Mouse (Mus musculus): ENCODE data around the gene Slc34a3. TPM values are rescaled to one million over a fixed set of nuclear protein-coding genes. Genes with fewer than 3 reads are reported as not detected.

Gene Slc34a3
- total RNA-seq, 2 experiments from 2014 or later: not detected

DNA sequence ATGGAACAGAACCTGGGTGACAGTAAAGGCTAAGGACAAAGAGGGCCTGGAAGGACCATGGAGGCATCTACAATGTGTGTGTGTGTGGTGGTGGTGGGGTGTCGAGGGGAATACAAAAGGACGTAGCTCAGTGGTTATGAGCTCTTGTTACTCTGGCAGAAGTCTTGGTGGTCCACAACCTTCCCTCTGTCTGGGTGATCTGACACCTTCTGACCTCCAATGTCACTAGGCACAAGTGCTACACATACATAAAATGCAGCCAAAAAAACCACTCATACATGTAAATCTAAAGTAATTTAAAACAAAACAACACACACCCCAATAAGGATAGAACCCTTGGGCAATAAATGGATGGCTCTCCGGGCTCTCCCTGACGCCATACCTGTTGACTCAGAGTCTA, 6.8 kb downstream of the Slc34a3 start:
- DNase-seq (ENCODE audit: extremely low spot score in 1 of 2, low spot score in 1 of 2): no peak

DNA sequence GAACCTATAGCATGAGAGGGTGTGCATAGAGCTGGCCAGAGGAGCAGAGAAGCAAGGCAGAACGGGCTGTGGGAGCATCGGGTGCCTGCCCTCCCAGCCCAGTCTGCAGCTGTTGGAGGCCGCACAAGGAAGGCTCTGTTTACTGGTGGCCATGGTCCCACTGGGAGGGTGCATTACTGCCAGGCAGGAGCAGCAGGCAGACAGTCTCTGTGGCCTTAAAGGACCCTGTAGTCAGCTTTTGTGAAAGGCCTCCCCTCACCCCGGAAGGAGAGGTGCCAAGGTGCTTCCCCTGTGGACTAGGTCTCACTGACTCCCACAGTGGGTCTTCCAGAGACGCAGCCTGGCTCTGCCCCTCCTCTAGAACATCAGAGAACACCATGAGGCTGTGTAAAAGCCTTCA, 7.3 kb downstream of the Slc34a3 start:
- peak in 1 of 2 experiments; percentile 26 for DNase-seq (ENCODE audit: extremely low spot score in 1 of 2, low spot score in 1 of 2)

DNA sequence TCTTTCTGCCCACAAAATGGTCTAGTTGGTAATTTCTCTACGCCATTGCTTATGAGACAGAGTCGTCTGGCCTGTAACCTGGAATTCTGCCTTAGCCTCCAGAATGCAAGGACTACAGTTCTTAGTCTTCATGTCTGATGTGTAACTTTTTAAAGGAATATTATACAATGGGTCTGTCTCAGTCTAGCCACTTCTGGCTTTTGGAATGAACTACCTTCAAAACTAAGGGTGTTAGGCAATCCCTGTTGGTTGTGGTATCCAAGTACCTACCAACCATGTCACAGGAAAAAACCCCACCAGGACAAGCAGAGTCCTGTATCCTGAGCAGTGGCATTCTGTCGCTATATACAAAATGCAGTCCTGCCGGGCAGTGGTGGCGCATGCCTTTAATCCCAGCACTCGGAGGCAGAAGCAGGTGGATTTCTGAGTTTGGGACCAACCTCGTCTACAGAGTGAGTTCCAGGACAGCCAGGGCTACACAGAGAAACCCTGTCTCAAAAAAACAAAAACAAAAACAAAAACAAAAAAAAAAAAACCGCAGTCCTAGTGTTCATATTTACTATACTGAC, 8.3 kb downstream of the Slc34a3 start:
- no peak for DNase-seq (ENCODE audit: extremely low spot score in 1 of 2, low spot score in 1 of 2)

DNA sequence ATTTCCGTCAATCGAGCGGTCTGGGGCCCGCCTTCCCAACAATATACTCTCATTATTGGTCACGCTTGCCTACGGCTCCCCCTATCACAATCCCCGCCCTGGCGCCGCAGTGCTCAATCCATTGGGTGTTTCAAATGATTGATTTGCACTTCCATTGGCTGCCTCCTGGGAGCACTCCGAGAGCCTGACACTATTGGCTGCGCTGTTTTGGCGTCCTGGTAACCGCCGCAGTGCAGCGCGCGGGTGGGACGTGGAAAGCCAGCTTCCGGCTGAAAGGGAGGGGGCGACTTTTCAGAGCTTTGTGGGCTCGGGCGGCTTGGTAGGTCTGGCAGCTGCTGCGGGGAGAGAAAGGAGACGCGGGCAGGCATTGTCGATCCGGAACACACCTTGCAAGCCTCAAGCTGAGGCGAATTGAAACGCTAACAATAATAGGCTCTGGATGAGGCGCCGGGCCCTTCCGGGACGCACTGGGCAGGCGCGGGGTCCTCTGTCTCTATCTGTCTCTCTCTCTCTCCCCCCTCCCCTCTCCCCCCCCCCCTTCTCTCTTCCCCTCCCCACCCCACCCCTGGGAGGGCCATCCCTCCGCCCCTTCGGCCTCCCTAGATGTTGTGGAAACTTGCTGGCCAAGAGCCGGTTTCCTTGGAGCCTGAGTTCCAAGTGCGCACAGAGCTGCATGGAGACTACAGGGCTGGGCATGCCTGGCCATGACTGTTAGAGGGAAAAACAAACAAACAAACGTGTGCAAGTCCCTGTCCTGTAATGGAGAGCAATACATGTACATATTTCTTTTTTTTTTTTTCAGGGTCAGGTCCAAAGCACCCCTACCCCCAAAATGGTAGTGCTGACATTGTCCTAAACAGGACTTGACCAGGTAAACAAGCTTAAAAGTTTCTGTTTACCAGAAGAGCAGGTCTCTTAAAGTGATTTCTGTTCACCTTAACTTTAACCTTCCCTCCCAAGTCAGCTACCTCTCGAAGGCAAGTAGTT, 9.1 kb downstream of the Slc34a3 start:
- DNase-seq (ENCODE audit: extremely low spot score in 1 of 2, low spot score in 1 of 2): peak; percentile 81 to 92

DNA sequence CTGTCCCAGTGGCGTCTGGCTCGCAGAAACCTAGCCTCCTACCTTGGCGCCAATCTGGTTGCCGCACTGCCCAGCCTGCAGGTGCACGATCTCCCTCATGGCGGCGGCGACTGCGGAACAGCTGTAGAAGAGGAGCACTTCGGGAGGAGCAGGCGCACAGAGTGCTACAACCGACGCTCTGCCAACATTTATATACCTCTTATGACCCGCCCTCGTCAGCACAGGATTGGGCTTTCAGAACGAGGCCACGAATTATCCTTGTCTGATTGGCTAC, 9.7 kb downstream of the Slc34a3 start, which contains the start of gene Tubb4b:
Tubb4b (minus strand) TSS at position 211 of the 274 bp plus-strand sequence.
- peak in 1 of 2 experiments; percentile 81 for DNase-seq (ENCODE audit: extremely low spot score in 1 of 2, low spot score in 1 of 2)

DNA sequence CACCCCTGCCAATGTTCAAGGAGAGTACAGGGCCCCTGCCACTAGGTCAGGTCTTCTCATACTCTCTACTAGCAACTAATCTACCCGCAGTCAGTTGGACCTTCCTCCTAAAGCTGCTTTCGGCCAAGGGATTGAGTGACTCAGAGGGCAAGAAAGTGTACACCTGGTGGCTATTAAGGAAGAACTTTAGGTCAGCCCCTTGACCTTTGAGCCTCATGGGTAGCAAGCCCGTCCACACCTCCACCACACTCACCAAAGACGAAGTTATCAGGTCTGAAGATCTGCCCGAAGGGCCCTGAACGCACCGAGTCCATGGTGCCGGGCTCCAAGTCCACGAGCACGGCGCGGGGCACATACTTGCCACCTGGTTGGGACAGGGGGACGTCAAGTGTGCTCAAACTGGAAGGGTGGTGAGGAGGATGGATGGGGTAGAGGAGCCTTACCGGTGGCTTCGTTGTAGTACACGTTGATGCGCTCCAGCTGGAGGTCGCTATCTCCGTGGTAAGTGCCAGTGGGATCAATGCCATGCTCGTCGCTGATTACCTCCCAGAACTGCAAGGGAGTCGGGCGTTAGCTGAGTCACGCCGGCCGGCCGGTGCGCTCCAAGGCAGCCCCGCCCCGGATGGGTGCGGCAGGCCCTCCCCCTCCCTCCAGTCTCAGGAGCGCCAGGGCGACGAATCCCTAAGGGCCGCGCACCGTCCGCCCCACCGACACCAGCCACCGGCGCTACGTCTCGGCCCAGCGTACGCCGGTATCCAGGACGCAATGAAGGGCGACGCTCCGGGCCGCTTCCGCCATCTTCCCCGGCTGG, 10.3 kb downstream of the Slc34a3 start:
- peak in 1 of 2 experiments; percentile 47 for DNase-seq (ENCODE audit: extremely low spot score in 1 of 2, low spot score in 1 of 2)

DNA sequence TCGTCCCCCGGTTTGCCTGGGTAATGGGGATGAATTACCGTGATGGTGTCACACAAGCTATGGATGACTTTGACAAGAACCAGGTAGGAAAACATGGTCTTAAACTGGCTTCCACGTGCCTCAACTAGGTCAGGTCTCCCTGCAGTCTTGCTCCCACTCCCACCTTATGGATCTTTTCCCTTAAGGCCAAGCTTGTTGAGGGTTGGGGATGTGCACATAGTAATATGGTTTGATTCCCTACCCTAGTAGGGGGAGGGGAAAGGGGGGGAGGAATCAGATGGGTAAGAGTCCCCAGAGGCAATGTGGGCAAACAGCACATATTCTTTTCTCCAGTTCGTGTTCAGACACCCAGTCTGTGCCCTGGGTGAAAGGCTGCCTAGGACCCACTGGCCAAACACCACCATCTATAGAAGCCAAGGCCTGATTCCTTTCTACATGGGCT, 12.8 kb downstream of the Slc34a3 start:
- DNase-seq (ENCODE audit: extremely low spot score in 1 of 2, low spot score in 1 of 2): no peak

DNA sequence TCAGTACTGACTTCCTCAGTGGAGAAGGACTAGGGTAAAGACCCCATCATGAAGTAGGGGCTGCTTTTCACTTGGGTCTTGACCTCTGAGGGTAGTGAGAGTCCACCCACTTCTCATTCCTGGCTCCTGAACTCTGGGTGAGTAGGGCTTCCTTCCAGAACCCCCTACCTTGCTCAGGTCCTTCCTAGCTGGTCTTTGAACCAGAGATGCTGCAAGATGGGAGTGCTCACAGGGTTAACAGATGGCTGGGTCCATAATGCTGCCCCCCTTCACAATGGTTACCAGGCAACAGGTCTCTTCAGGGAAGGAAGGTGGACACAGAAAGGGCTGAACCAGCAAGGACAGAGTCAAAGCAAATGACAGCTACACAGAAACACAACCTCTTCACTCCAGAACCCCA, 15.7 kb downstream of the Slc34a3 start, which contains the start of gene Fam166a:
Fam166a (plus strand) TSS at position 301 of the 400 bp plus-strand sequence.
- DNase-seq (ENCODE audit: extremely low spot score in 1 of 2, low spot score in 1 of 2): no peak

DNA sequence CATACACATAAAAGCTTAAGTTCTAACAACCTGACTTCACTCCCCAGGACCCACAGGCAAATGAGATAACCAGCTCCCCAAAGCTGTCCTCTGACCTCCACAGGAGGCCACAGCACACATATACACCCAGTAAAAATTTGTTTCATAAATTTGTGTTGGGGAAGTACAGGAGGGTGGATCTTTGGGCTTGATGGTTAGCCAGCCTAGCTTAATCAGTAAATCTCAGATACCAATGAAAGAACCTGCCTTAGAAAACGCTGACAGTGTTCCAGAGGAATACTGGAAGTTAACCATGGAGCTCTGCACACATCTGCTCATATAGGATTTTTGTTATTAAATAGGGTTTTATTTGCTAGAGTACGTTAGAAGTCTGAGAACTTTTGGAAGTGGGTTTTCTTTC, 16.5 kb downstream of the Slc34a3 start:
- no peak for DNase-seq (ENCODE audit: extremely low spot score in 1 of 2, low spot score in 1 of 2)

DNA sequence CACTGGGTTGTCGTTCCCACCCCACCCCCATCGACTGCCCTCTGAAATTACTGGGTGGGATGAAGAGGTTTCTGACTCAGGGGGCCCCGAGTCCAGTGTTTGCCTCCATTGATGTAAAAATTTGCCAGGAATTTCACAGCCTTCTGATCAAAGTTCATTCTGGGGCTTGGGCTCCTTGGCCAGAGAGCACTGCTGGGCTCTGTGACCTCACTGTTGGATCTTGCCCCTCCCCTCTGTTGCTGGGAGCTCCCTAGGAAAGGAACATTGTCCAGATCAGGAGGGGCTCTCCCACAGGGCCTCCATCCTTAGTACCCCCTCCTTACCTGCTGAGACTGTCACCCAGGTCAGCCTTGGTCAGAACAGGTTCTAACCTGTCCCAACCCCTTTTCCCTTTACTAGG, 19.7 kb downstream of the Slc34a3 start, which contains the start of gene Stpg3:
Stpg3 (minus strand) TSS at position 194 of the 400 bp plus-strand sequence.
- DNase-seq (ENCODE audit: extremely low spot score in 1 of 2, low spot score in 1 of 2): no peak

DNA sequence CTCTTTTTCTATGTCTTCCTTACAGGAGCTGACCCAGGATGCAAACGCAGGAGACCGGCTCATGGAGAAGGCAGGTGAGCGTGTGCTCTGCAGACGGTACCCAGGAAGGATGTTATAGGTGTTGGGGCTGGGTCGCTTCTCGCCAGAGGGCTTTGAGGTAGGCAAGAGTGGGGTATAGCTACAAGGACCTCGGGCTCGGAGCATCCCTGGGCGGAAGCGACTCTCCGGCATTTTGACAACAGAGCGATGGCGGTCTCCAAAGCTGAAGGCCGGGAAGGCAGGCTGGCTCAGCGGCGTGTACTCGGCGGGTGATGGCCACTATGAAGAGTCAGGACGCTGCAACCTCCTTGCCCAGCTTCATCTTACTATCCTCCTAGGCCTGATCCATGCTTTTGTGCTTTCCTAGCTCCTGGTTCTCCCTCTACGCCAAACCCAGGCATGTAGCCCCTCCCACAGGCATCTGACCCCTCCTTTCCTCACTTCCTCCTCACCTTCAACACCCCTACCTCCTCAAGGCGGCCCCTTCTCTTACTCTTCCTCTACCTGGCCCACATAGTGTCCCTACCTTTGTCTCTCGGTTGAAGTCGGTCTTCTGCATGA, 20.8 kb downstream of the Slc34a3 start:
- DNase-seq (ENCODE audit: extremely low spot score in 1 of 2, low spot score in 1 of 2): no peak

DNA sequence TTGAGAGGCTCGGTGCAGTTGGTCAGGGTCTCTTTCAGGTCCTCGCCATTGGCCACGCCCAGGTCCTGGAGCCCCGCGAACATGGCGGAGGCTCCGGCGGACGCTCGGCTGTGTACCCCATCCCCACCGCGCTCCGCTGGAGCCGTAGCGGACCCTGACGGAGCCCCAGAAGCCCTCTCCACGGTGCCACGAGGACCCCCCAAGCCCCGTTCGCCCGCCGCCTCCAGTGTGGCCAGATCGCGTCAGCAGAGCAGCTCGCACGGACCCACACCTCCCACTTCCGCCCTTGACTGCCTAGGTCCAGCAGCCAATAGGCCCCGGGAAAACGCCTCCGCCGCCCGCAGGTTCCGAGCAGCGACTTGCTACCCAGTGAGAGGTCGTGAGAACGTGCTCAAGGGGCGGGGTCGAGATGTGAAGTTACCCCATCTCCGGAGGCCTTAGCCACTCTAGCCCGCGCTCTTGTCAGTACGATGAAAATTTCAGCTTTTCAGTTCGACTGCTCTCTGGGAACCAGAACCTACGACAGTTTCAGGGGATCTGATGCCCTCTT, 23.0 kb downstream of the Slc34a3 start, which contains the start of gene Nelfb:
Nelfb (minus strand) TSS at position 369 of the 550 bp plus-strand sequence.
- DNase-seq (ENCODE audit: extremely low spot score in 1 of 2, low spot score in 1 of 2): peak; percentile 77 to 84

DNA sequence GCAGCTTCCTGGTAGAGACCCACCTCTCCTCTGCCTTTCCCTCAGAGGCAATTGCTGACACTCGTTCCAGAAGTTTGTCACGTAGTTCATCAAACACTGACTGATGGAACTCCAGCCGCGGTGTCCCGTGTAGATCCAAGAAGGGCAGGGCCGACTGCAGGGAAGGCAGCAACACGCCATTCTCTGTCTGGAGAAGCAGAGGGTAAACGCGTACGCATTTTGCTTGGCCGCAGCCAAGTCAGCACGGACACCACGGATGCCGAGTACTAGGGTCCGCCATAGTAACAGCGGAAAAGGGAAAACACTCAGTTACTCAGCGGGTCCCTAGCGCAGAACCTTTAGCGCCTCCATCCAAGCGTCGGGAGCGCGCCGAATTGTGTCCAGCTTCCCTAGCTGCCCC, 23.5 kb downstream of the Slc34a3 start:
- peak in 1 of 2 experiments; percentile 16 for DNase-seq (ENCODE audit: extremely low spot score in 1 of 2, low spot score in 1 of 2)

DNA sequence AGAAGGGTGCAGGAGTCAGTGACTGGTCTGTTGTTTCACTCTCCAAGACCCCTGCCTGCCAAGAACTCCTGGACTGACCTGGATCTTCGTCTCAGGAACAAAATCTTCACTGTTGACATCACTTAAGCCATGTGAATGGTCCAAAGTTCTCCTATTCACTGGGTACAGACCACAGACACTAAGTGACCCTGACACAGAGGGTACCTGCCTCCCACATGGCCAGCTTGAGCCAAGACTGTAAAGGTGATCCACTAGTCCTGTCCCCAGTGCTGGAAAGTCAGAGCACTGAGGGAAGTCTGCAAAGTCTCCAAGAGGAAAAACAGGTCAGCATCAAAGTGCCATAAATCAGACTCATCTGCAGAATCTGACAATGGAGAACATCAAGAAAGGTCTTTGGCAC, 26.6 kb downstream of the Slc34a3 start:
- no peak for DNase-seq (ENCODE audit: extremely low spot score in 1 of 2, low spot score in 1 of 2)

DNA sequence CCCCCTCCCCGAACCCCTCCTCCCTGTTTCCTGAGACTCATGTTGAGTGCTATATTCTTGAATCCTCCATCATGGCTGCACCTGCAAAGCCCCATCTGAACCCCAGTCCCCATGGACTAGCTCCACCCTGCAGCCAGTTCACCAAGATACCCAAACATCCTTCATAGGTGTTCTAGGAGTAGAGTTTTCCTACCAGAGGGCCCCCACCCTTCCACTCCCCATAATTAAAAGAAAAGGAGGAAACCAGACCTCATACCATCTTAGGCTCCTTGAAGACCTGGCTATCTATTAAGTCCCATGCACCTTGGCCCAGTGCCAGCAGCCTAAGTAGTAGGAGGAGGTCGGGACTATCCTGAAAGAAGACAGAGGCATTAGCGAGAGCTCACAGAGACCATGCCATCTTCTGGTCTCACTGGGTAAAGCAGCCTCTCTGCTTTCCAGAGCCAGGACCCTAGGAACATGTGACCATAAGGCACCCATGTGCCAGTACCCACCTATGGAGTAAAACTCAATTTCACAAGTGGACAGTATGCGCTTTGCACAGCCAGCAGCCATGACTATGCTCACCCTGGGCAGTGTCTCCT, 30.4 kb downstream of the Slc34a3 start:
- DNase-seq (ENCODE audit: extremely low spot score in 1 of 2, low spot score in 1 of 2): no peak

DNA sequence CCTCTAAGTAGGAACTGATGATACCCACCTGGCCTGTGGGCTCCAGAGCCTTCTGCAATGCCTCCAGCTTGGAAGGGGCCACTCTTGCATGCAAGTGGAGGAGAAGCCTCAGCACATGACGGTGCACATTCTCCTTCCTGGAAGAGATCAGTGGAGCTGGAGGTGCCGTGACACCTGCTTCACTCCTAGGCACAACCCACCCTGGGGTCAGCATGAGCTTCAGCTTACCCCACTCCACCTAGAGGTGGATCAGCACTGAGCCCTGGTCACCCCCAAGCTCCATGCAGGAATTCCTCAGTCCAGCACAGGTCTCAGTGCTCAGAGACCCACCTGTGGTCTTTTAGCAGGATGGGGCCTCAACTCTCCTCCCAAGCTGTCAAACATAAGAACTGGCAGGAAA, 33.5 kb downstream of the Slc34a3 start:
- no peak for DNase-seq (ENCODE audit: extremely low spot score in 1 of 2, low spot score in 1 of 2)

DNA sequence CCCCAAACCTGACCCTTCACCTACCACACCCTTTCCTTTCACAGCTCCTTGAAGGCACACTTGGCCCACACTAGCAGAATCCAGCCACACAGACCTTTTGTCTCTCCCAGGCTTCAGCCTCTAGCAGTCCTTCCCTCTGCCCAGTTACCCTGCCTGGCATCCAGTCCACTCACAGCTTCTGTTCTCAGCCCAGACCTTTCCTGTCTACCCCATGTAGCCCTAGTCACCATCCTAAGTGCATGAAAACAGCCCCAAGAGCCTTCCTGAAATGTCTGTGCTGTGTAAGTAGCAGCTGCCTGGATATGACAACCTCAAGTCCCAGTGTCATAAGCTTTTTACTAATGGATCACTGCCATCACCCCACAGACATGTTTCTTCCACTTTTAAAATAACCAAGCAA, 36.2 kb downstream of the Slc34a3 start:
- no peak for DNase-seq (ENCODE audit: extremely low spot score in 1 of 2, low spot score in 1 of 2)

DNA sequence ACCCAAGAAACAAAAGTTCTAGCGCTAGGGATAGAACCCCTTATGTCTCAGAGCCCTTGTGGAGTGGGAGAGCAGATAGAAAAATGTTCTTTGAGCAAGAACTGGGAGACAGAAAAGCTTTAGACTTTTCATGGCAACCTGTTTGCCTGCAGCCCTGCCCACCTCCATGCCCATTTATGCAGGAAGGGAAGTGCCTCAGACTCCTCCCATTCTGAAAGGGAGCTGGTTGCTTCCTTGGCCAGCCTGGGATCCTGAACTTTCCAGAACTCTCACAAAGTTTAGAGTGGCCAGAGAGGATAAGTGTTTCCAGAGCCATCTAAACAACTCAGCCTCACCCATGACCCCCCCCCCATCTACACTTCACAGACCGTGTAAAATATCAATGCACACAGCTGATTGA, 37.0 kb downstream of the Slc34a3 start:
- no peak for DNase-seq (ENCODE audit: extremely low spot score in 1 of 2, low spot score in 1 of 2)

DNA sequence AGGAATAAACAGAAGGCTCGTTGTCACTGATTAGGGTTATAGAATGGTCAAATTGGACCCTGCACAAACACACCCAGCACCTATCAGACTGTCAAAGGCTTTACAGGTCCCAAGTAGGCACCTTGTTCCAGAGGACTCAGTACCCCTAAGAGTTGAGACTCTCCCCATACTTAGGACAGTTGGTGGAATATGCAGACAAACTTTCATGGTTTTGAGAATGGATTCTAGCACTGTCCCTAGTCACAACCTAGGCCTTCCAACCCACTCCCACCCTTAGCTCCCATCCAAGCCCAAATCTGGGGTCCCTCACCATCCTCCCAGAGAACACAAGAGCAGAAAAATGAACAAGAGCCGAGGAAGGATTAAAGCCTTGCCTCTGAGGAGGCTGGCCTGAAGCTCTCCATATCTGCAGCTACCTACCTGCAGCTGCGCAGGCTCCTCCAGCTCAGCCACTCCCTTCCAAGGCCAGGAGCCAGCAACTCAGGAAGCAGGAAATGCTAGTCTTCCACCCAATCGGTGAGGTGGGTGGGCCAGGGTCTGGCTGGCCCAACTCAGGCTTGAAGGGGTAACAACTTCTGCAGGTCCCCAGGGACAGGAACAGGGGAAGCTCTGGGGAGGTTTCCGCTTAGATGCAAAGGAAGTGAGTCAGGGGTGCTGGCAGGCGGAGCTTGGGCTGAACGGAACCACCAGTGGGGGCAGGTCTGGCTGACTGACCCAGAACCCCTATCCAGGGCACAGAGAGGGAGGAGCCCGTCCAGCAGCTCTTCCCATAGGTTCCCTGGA, 37.8 kb downstream of the Slc34a3 start, which contains the start of gene Tor4a:
Tor4a (minus strand) TSS at position 715 of the 783 bp plus-strand sequence.
- DNase-seq (ENCODE audit: extremely low spot score in 1 of 2, low spot score in 1 of 2): no peak
